Mouse (Mus musculus) liver, embryonic 14.5 days (tissue): ENCODE data around the gene Pradc1.

Experiments
- CTCF ChIP-seq: IDR thresholded peaks from 2 replicates; pipeline ENCODE4 v1.5.1; 2016; ENCODE audit warnings: antibody characterized with exemption, low read depth, control low read depth
- EP300 ChIP-seq: IDR thresholded peaks from 2 replicates; pipeline ENCODE4 v1.6.1; 2016; ENCODE audit warnings: antibody characterized with exemption, low read depth

GRCm38 (mm10) chr6:85475581-85475980, 23.8 kb upstream of the Pradc1 start:
- TF ChIP-seq CTCF, result no peak
- TF ChIP-seq EP300, result no peak
